Mouse (Mus musculus) limb, embryonic 15.5 days (tissue): Measurements from ENCODE around the gene Wdr63. TPM values are rescaled to one million over a fixed set of nuclear protein-coding genes. Genes with fewer than 3 reads are reported as not detected.

Experiments used
- ATAC-seq: fragments of 200-750 bp; cut with Nextera tagmentation; 2 replicates; pipeline ENCODE4 v1.8.0; 2017; ENCODE audit warnings: low read depth, moderate TSS enrichment; ENCODE audit not compliant: insufficient number of reproducible peaks, low FRiP score, low TSS enrichment
- H3K27ac ChIP-seq: fragments of 300-500 bp; sonication (generic); 2 replicates; pipeline ENCODE4 v1.5.1; 2015; ENCODE audit warnings: moderate library complexity, mild to moderate bottlenecking, inconsistent platforms
- H3K27me3 ChIP-seq: fragments of 300-500 bp; sonication (generic); 2 replicates; pipeline ENCODE4 v1.6.1; 2015; ENCODE audit warnings: inconsistent platforms
- H3K36me3 ChIP-seq: fragments of 300-500 bp; sonication (generic); 2 replicates; pipeline ENCODE4 v1.6.1; 2015; ENCODE audit warnings: inconsistent platforms
- H3K4me1 ChIP-seq: fragments of 300-500 bp; sonication (generic); 2 replicates; pipeline ENCODE4 v1.6.1; 2015; ENCODE audit warnings: inconsistent platforms
- H3K4me2 ChIP-seq: fragments of 300-500 bp; sonication (generic); 2 replicates; pipeline ENCODE4 v1.6.1; 2015; ENCODE audit warnings: mild to moderate bottlenecking, inconsistent platforms
- H3K4me3 ChIP-seq: fragments of 300-500 bp; sonication (generic); 2 replicates; pipeline ENCODE4 v1.5.1; 2015; ENCODE audit warnings: mild to moderate bottlenecking, inconsistent platforms
- H3K9ac ChIP-seq: fragments of 300-500 bp; sonication (generic); 2 replicates; pipeline ENCODE4 v1.6.1; 2015; ENCODE audit warnings: inconsistent platforms
- H3K9me3 ChIP-seq: fragments of 300-500 bp; sonication (generic); 2 replicates; pipeline ENCODE4 v1.6.1; 2016; ENCODE audit warnings: inconsistent platforms
- WGBS: fragments of 180-500 bp; shearing (Covaris S2); methylation state at CpG from one replicate; pipeline ENCODE4 v1.1.7; 2015; 5-methylcytosine and 5-hydroxymethylcytosine counted together
- polyA plus RNA-seq: library from polyadenylated mRNA; unstranded; fragments of >200 nt; fragmentation: Nextera tagmentation; extraction: Ambion mirVana; gene quantifications from 2 replicates; pipeline ENCODE4 v1.2.1, GENCODE M21; 2015

Gene Wdr63
- polyA plus RNA-seq, 1 experiment from 2014 or later: not detected

DNA sequence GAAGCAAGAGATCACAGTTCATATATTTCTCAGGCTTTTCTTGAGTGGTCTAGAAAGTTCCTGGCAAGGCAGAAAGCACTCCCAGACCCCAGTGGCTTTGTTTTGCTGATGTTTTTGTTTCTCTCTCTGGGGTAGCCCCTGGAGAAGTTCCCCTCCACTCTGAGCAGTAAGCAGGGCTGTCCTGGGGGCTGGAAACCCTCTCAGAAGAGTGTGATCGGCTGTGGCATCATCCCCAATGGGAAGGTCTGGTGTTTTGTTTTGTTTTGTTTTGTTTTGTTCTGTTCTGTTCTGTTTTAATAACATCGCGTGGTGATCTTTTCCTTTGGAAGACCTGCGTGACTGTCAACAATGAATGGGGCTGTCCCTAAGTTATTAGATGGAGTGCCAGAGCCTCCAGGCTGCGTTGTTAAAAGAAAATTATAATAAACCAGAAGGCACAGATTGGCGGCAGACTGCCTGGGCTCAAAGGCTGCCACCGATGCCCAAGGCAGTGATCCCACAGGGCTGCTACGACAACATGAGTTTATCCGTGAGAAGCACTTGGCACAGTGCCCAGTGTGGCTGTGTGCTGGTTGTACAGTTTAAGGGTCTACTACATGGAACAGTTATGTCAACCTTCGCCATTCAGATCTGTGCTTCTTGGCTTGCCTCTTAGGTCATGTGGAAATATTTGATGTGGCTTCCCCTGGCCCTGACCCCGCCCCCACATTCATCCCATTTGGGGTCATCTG lies 56.5 kb downstream of the Wdr63 start:
- H3K27me3 ChIP-seq: no peaks in the 10 kb centered on the region
- no peaks in the 10 kb centered on the region for H3K9me3 ChIP-seq
- no peak overlapping the region for H3K4me2 ChIP-seq
- no peak overlapping the region for H3K4me3 ChIP-seq
- ATAC-seq: no peak
- 36% methylated on average over 11 of the region's 11 CpGs for WGBS
- no peaks in the 10 kb centered on the region for H3K36me3 ChIP-seq
- no peak overlapping the region for H3K27ac ChIP-seq
- H3K4me1 ChIP-seq: peaks cover 15% of the 10 kb centered on the region
- no peak overlapping the region for H3K9ac ChIP-seq

DNA sequence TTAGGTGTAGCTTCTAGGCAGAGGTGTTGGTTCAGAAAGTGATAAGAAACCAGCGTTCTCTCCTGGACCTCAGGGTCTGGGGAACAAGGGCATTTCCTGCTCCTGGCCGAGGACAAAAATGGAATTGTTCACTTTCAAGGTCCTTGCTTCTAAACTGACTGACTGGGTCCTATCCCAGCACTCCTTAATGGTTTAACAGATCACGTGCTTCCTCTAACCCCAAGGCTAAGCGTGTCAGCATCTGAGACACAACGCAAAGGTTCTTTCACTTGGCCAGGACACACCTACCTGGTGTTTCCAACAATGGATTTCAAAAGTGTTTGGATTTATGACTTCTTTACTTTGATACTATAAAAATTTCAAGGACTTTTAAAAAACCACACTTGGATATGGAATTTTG lies 58.0 kb downstream of the Wdr63 start:
- no peak overlapping the region for H3K9ac ChIP-seq
- no peak overlapping the region for H3K4me2 ChIP-seq
- H3K27me3 ChIP-seq: no peaks in the 10 kb centered on the region
- peaks cover 15% of the 10 kb centered on the region for H3K4me1 ChIP-seq
- no peak overlapping the region for H3K27ac ChIP-seq
- 73% methylated on average over 5 of the region's 5 CpGs for WGBS
- H3K36me3 ChIP-seq: no peaks in the 10 kb centered on the region
- no peak overlapping the region for H3K4me3 ChIP-seq
- no peak for ATAC-seq
- no peaks in the 10 kb centered on the region for H3K9me3 ChIP-seq

DNA sequence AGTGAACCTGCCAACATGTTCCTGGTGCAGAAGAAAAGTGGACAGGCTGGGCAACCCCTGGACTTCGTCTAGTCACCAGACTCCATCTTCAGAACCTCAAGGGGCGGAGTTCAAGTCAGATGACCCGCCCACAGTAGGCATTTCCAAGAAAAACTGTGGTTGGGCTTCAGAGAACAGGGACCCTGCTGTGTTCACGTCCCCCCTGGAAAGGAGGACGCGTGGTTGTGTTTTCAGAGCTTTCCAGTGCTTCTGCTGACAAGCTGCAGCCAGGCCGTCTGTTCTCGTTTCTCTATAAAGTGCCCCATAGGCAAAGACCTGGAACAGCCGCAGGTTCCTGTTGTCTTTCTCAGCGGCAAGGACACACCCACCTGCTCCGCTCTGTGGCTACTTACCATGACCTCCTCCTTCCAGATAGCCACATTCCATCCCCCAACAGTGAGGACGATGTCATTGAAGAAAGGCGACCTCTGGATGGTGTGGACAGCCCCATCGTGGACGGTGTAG lies 60.2 kb downstream of the Wdr63 start:
- H3K27ac ChIP-seq: no peak overlapping the region
- H3K4me3 ChIP-seq: no peak overlapping the region
- peaks cover 12% of the 10 kb centered on the region for H3K4me1 ChIP-seq
- no peaks in the 10 kb centered on the region for H3K9me3 ChIP-seq
- 26% methylated on average over 15 of the region's 15 CpGs for WGBS
- H3K36me3 ChIP-seq: no peaks in the 10 kb centered on the region
- H3K4me2 ChIP-seq: peak overlapping the region; percentile 22
- no peak overlapping the region for H3K9ac ChIP-seq
- ATAC-seq: peak; percentile 72
- H3K27me3 ChIP-seq: no peaks in the 10 kb centered on the region

DNA sequence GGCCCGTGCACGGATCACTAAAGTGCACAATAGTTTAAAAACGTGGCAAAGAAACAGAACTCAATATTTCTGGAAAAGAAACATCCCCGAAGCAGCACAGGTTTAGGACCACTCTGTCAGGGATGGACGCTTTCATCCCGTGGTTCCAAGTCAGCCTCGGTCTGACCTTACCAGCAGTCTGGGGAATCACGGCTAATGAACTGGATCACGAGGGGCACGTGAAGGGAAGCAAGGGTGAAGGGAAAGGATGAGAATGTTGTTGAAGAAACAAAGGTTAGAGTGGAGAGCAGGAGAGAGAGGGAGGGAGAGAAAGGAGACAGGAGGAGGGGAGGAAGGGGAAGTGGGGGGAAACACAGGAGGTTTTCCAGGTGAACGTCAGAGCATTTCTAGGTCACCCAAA lies 61.9 kb downstream of the Wdr63 start:
- Histone ChIP-seq H3K4me2 (no peak overlapping the region), H3K4me1 (peaks cover 5% of the 10 kb centered on the region; the same call in 1 of the 2 replicates), H3K9ac (no peak overlapping the region)

DNA sequence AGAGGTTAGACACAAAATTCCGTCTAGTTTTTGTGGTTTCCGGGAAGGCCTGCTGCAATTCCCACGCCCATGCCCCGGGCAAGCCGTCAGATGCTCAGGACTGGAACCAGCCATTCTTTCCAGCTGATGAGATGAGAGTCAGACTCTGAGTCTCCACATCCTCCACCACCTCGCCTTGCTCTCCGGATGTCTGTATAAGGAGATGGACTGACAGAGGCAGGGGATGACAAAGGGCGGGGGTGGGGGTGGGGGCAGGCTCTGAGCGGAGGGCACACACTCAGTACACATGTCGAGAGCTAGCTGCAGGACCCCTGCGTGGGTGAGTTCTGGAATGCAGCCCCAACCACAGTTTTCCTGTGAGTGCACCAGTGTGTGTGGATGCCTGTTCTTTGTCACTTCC lies 63.0 kb downstream of the Wdr63 start:
- Histone ChIP-seq H3K27me3 (no peaks in the 10 kb centered on the region), H3K27ac (no peak overlapping the region), H3K36me3 (no peaks in the 10 kb centered on the region), H3K4me3 (no peak overlapping the region), H3K4me1 (peaks cover 5% of the 10 kb centered on the region; the same call in 1 of the 2 replicates), H3K9ac (no peak overlapping the region), H3K9me3 (no peaks in the 10 kb centered on the region), H3K4me2 (no peak overlapping the region)
- WGBS: 43% methylated on average over 11 of the region's 11 CpGs
- no peak for ATAC-seq

More for the DNA sequence above, 61.9 kb downstream of the Wdr63 start:
- Histone ChIP-seq H3K27ac (no peak overlapping the region), H3K4me3 (no peak overlapping the region), H3K36me3 (no peaks in the 10 kb centered on the region), H3K9me3 (no peaks in the 10 kb centered on the region), H3K27me3 (no peaks in the 10 kb centered on the region)
- WGBS: 88% methylated on average over 11 of the region's 11 CpGs
- ATAC-seq: no peak

DNA sequence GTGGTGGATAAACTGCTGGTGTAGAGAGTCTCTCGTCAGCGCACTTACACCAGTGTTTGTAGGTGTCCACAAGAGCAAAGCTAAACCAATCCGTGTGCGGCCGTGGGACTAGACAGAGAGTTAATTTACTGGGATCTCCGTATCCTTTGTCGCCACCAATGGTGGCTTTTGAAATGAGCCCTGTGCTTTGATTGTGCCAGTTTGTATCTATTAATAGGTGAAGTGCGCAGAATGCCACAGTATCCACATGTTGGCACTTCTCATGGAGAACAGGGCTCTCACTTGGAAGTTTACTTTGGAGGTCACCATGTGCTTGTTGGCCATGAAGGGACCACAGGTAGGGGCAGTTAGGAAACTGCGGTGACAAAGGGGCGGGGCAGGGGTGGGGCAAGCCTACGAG lies 66.5 kb downstream of the Wdr63 start:
- ATAC-seq: no peak
- WGBS: 91% methylated on average over 11 of the region's 11 CpGs
- Histone ChIP-seq H3K4me1 (no peaks in the 10 kb centered on the region), H3K9ac (no peak overlapping the region), H3K4me3 (no peak overlapping the region), H3K36me3 (no peaks in the 10 kb centered on the region), H3K27me3 (0 out of 2 replicates have a peak, but pooled peaks cover 3% of the 10 kb centered on the region), H3K4me2 (no peak overlapping the region), H3K9me3 (no peaks in the 10 kb centered on the region), H3K27ac (no peak overlapping the region)

DNA sequence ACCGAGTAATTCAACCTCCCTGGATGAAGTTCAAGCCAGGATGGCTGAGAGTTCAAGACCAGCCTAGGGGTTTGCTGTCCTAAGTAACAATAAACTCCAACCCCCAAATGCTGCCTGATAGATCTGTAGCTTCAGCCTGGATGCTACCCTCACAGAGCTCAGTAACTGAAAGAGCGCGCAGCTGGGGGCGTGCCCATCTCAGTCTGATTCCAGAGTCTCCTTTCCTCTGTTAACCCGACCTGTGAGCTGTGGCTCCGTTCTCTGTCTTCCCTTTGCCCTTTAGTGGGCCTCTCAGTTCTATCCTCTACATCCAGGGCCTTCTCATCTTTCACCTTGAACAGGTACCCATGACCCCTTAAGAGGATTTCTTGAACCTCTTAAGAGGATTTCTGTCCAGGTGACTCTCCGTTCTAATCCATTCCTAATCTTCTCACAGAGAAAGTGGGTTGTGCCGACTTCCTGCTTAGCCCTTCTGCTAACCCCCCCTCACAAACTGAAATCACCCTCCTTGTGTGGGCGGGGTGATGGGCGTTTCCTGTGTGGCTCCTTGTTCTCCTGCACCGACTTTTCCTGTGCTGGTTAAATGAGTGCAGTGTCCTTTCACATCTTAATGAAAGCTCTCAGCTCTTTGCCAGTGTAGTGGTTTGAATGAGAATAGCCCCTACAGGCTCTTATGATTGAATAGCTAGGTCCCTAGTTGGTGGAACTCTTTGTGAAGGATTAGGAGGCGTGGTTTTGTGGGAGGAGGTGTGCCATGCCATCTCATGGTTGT lies 68.6 kb downstream of the Wdr63 start:
- H3K27ac ChIP-seq: no peak overlapping the region
- H3K4me2 ChIP-seq: no peak overlapping the region
- no peaks in the 10 kb centered on the region for H3K9me3 ChIP-seq
- WGBS: 67% methylated on average over 12 of the region's 12 CpGs
- H3K27me3 ChIP-seq: 0 out of 2 replicates have a peak, but pooled peaks cover 3% of the 10 kb centered on the region
- no peak overlapping the region for H3K4me3 ChIP-seq
- H3K9ac ChIP-seq: no peak overlapping the region
- H3K4me1 ChIP-seq: no peaks in the 10 kb centered on the region
- no peak for ATAC-seq
- H3K36me3 ChIP-seq: no peaks in the 10 kb centered on the region

DNA sequence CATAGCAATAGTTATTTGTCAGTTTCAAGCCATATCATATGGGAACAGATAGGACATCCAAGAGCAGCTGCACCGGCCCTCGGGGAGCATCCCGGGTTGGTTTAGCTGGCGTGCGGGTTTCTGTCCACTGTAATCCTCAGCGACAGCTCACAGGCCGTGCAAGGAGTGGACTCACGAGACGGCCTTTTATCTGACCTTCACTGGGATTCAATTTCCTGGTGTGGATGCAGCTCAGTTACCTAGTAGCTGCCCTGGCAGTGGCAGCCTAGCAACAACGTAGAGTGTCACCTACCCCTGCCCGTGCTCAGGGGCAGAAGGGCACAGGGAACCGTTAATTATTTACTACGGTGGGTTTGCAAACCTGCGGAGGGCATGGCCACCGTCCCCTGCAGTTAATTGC lies 70.0 kb downstream of the Wdr63 start:
- no peak overlapping the region for H3K9ac ChIP-seq
- no peak for ATAC-seq
- H3K36me3 ChIP-seq: no peaks in the 10 kb centered on the region
- H3K27ac ChIP-seq: no peak overlapping the region
- H3K4me1 ChIP-seq: no peaks in the 10 kb centered on the region
- no peak overlapping the region for H3K4me2 ChIP-seq
- 0 out of 2 replicates have a peak, but pooled peaks cover 3% of the 10 kb centered on the region for H3K27me3 ChIP-seq
- WGBS: 55% methylated on average over 15 of the region's 15 CpGs
- no peaks in the 10 kb centered on the region for H3K9me3 ChIP-seq
- no peak overlapping the region for H3K4me3 ChIP-seq

DNA sequence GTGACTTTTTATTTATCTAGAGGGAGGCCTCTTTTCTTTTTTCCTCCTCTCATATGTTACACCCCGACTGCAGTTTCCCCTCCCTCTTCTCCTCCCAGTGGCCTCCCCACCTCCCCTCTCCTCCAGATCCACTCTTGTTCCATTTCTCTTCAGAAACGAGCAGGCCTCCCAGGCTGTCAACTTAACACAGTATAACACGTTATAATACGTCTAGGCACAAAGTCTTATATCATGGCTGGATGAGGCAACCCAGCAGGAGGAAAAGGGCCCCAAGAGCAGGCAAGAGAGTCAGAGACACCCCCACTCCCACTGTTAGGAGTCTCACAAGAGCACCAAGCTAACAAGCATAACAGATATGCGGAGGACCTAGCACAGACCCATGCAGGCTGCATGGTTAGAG lies 75.0 kb downstream of the Wdr63 start:
- no peak overlapping the region for H3K4me2 ChIP-seq
- H3K9ac ChIP-seq: no peak overlapping the region
- H3K9me3 ChIP-seq: no peaks in the 10 kb centered on the region
- H3K27ac ChIP-seq: no peak overlapping the region
- 0 out of 2 replicates have a peak, but pooled peaks cover 3% of the 10 kb centered on the region for H3K4me1 ChIP-seq
- 78% methylated on average over 5 of the region's 5 CpGs for WGBS
- no peaks in the 10 kb centered on the region for H3K36me3 ChIP-seq
- no peak overlapping the region for H3K4me3 ChIP-seq
- ATAC-seq: no peak
- 0 out of 2 replicates have a peak, but pooled peaks cover 1% of the 10 kb centered on the region for H3K27me3 ChIP-seq

DNA sequence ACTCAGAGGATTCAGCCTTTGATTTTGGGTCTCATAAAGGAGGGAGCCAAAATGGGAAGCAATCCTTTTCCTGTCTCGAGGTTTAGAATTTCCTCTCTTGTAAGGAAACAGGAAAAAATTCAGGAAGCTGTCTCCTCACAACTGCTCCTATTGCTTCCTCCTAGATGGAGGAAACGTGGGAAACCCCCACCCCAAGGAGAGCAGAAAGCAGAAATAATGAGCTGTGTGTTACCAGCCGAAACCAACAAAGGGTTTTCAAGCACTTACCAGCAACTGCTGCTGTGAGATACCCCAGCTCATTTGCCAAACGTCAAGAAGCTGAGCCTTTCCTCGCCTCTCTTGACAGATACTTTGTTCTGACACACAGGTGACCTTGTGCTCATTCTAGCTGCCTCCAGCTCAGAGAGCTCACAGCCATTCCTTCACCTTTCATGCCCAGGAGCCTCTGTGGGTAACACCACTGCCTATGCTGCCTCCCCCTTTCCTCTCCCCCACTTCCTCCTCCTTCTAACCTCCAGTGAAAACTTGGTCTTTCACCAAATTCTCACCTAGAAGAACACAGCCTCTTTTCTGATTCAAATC lies 77.6 kb downstream of the Wdr63 start:
- Histone ChIP-seq H3K4me2 (no peak overlapping the region), H3K9me3 (no peaks in the 10 kb centered on the region), H3K27ac (no peak overlapping the region), H3K4me3 (no peak overlapping the region), H3K9ac (no peak overlapping the region), H3K27me3 (no peaks in the 10 kb centered on the region), H3K4me1 (peaks cover 8% of the 10 kb centered on the region; the same call in 1 of the 2 replicates), H3K36me3 (no peaks in the 10 kb centered on the region)
- ATAC-seq: no peak
- 28% methylated on average over 5 of the region's 5 CpGs for WGBS

DNA sequence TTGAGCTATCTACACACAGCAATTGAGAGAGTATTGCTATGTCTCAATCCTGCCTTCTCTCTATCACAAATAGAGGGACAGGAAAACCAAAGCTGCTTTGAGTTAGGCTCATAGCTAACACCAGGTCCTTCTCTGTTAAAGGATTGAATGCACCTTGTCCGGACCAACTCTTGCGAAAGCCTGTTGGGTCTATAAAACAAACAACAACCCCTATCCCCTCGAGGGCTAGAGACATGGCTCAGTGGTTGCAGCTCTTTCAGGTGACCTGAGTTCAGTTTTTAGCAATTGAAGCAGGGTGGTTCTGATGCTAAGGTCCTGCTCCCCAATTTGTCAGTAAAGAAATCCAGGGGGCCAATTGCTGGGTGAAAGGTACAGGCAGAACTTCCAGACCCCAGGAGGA lies 78.7 kb downstream of the Wdr63 start:
- Histone ChIP-seq H3K4me2 (no peak overlapping the region), H3K27ac (no peak overlapping the region), H3K9me3 (no peaks in the 10 kb centered on the region), H3K4me1 (peaks cover 8% of the 10 kb centered on the region; the same call in 1 of the 2 replicates), H3K27me3 (no peaks in the 10 kb centered on the region), H3K4me3 (no peak overlapping the region), H3K9ac (no peak overlapping the region), H3K36me3 (no peaks in the 10 kb centered on the region)
- WGBS: 74% methylated on average over 3 of the region's 3 CpGs
- ATAC-seq: no peak

DNA sequence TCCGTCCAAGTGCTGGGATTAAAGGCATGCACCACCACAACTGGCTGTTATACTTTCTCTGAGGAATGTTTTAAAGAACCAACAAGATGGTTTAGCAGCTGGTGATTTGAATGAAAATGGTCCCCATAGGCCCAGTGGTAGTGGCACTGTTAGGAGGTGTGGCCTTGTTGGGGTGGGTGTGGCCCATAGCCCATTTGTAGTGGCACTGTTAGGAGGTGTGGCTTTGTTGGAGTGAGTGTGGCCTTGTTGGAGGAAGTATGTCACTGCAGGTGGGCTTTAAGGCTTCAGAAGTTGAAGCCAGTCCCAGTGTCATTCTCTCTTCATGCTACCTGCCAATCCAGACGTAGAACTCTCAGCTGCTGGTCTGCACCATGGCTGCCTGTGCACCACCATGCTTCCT lies 79.5 kb downstream of the Wdr63 start:
- H3K36me3 ChIP-seq: no peaks in the 10 kb centered on the region
- no peak overlapping the region for H3K9ac ChIP-seq
- H3K27me3 ChIP-seq: no peaks in the 10 kb centered on the region
- WGBS: 89% methylated on average over 2 of the region's 2 CpGs
- H3K4me2 ChIP-seq: no peak overlapping the region
- H3K4me3 ChIP-seq: no peak overlapping the region
- no peak for ATAC-seq
- no peak overlapping the region for H3K27ac ChIP-seq
- H3K9me3 ChIP-seq: no peaks in the 10 kb centered on the region
- H3K4me1 ChIP-seq: peaks cover 8% of the 10 kb centered on the region; the same call in 1 of the 2 replicates
